Mouse (Mus musculus) E14TG2a.4 (cell line): ENCODE data around the gene Zfp28.

Source experiments
- CTCF ChIP-seq: conservative IDR thresholded peaks from 2 replicates; pipeline ENCODE4 v1.5.1; 2014; ENCODE audit warnings: low read length
- NANOG ChIP-seq: IDR thresholded peaks from 2 replicates; pipeline ENCODE4 v1.6.1; 2014; ENCODE audit warnings: borderline replicate concordance, low read length, mixed read lengths
- POU5F1 ChIP-seq: IDR thresholded peaks from 2 replicates; pipeline ENCODE4 v1.6.1; 2014; ENCODE audit warnings: low read length, borderline replicate concordance

- TF ChIP-seq CTCF (no peak), NANOG (no peak), POU5F1 (no peak)
These were observed 58.1 kb downstream of the Zfp28 start for GRCm38 (mm10) chr7:6441173-6441572.
